Mouse (Mus musculus): ENCODE data around the gene Me3. TPM values are rescaled to one million over a fixed set of nuclear protein-coding genes. Genes with fewer than 3 reads are reported as not detected.

The Me3 gene
- total RNA-seq, 1 experiment, result 0.13 TPM

GRCm38 (mm10) chr7:89710776-89711175 is 78.6 kb downstream of the Me3 start:
- Histone ChIP-seq H3K4me1 (ENCODE audit: control insufficient read depth in 2 of 2, insufficient read depth in 2 of 2, low read length in 2 of 2, poor library complexity in 1 of 2) (no peaks in the 10 kb centered on the region), H3K9me3 (ENCODE audit: control insufficient read depth, insufficient read depth, low read depth, low read length) (no peaks in the 10 kb centered on the region), H3K27ac (ENCODE audit: insufficient read depth, low read depth, low read length, poor library complexity, severe bottlenecking) (no peak overlapping the region), H3K36me3 (ENCODE audit: control insufficient read depth, insufficient read depth, low read length, poor library complexity, severe bottlenecking) (no peaks in the 10 kb centered on the region), H3K4me3 (ENCODE audit: insufficient read depth in 1 of 2, low read depth in 1 of 2, low read length in 2 of 2, poor library complexity in 1 of 2, severe bottlenecking in 1 of 2) (no peak overlapping the region), H3K9ac (ENCODE audit: insufficient read depth, low read depth, low read length, poor library complexity, severe bottlenecking) (no peak overlapping the region)
- no peak for TF ChIP-seq ZNF384 (IDR thresholded peaks at IDR 0.05; ENCODE audit: low read depth, low read length)
- TF ChIP-seq MAFK (IDR thresholded peaks at IDR 0.05; ENCODE audit: insufficient read depth, low read depth, low read length), result no peak
- TF ChIP-seq HCFC1 (IDR thresholded peaks at IDR 0.05; ENCODE audit: borderline replicate concordance, insufficient read depth, low read length), result no peak
- no peak for TF ChIP-seq CHD2 (IDR thresholded peaks at IDR 0.05; ENCODE audit: low read depth, low read length)
- TF ChIP-seq ZC3H11A (IDR thresholded peaks at IDR 0.05; ENCODE audit: borderline replicate concordance, low read depth, low read length), result no peak
- DNase-seq (ENCODE audit: low read depth, low spot score), result no peak
- in situ Hi-C loops (cut with MboI; ENCODE audit: low sequenced_read_pairs in 2 of 2, unreplicated experiment in 2 of 2), result no loop called here

- in situ Hi-C loops (cut with MboI; ENCODE audit: low sequenced_read_pairs in 2 of 2, unreplicated experiment in 2 of 2), result no loop called here
- H3K9ac ChIP-seq (ENCODE audit: insufficient read depth, low read depth, low read length, poor library complexity, severe bottlenecking), result no peak overlapping the region
- H3K9me3 ChIP-seq (ENCODE audit: control insufficient read depth, insufficient read depth, low read depth, low read length), result no peaks in the 10 kb centered on the region
- TF ChIP-seq HCFC1 (IDR thresholded peaks at IDR 0.05; ENCODE audit: borderline replicate concordance, insufficient read depth, low read length), result no peak
- H3K36me3 ChIP-seq (ENCODE audit: control insufficient read depth, insufficient read depth, low read length, poor library complexity, severe bottlenecking), result no peaks in the 10 kb centered on the region
- no peak overlapping the region for H3K27ac ChIP-seq (ENCODE audit: insufficient read depth, low read depth, low read length, poor library complexity, severe bottlenecking)
- H3K4me1 ChIP-seq (ENCODE audit: control insufficient read depth in 2 of 2, insufficient read depth in 2 of 2, low read length in 2 of 2, poor library complexity in 1 of 2), result no peaks in the 10 kb centered on the region
- H3K4me3 ChIP-seq (ENCODE audit: insufficient read depth in 1 of 2, low read depth in 1 of 2, low read length in 2 of 2, poor library complexity in 1 of 2, severe bottlenecking in 1 of 2), result no peak overlapping the region
- DNase-seq (ENCODE audit: low read depth, low spot score), result no peak
These were observed 80.9 kb downstream of the Me3 start for GRCm38 (mm10) chr7:89713059-89713458.

GRCm38 (mm10) chr7:89716226-89716625 is 84.0 kb downstream of the Me3 start:
- no peaks in the 10 kb centered on the region for H3K4me1 ChIP-seq (ENCODE audit: control insufficient read depth in 2 of 2, insufficient read depth in 2 of 2, low read length in 2 of 2, poor library complexity in 1 of 2)
- no peaks in the 10 kb centered on the region for H3K36me3 ChIP-seq (ENCODE audit: control insufficient read depth, insufficient read depth, low read length, poor library complexity, severe bottlenecking)
- DNase-seq (ENCODE audit: low read depth, low spot score), result no peak
- no peak overlapping the region for H3K4me3 ChIP-seq (ENCODE audit: insufficient read depth in 1 of 2, low read depth in 1 of 2, low read length in 2 of 2, poor library complexity in 1 of 2, severe bottlenecking in 1 of 2)
- TF ChIP-seq CHD2 (IDR thresholded peaks at IDR 0.05; ENCODE audit: low read depth, low read length) (no peak), ZNF384 (IDR thresholded peaks at IDR 0.05; ENCODE audit: low read depth, low read length) (no peak), HCFC1 (IDR thresholded peaks at IDR 0.05; ENCODE audit: borderline replicate concordance, insufficient read depth, low read length) (no peak), MAFK (IDR thresholded peaks at IDR 0.05; ENCODE audit: insufficient read depth, low read depth, low read length) (no peak), ZC3H11A (IDR thresholded peaks at IDR 0.05; ENCODE audit: borderline replicate concordance, low read depth, low read length) (no peak)
- H3K9me3 ChIP-seq (ENCODE audit: control insufficient read depth, insufficient read depth, low read depth, low read length), result no peaks in the 10 kb centered on the region
- in situ Hi-C loops (cut with MboI; ENCODE audit: low sequenced_read_pairs in 2 of 2, unreplicated experiment in 2 of 2), result no loop called here
- no peak overlapping the region for H3K9ac ChIP-seq (ENCODE audit: insufficient read depth, low read depth, low read length, poor library complexity, severe bottlenecking)
- no peak overlapping the region for H3K27ac ChIP-seq (ENCODE audit: insufficient read depth, low read depth, low read length, poor library complexity, severe bottlenecking)

GRCm38 (mm10) chr7:89717521-89717920 is 85.3 kb downstream of the Me3 start:
- TF ChIP-seq MAFK (IDR thresholded peaks at IDR 0.05; ENCODE audit: insufficient read depth, low read depth, low read length) (no peak), ZC3H11A (IDR thresholded peaks at IDR 0.05; ENCODE audit: borderline replicate concordance, low read depth, low read length) (no peak), HCFC1 (IDR thresholded peaks at IDR 0.05; ENCODE audit: borderline replicate concordance, insufficient read depth, low read length) (no peak), ZNF384 (IDR thresholded peaks at IDR 0.05; ENCODE audit: low read depth, low read length) (no peak), CHD2 (IDR thresholded peaks at IDR 0.05; ENCODE audit: low read depth, low read length) (no peak)
- in situ Hi-C loops (cut with MboI; ENCODE audit: low sequenced_read_pairs in 2 of 2, unreplicated experiment in 2 of 2), result no loop called here
- no peak overlapping the region for H3K27ac ChIP-seq (ENCODE audit: insufficient read depth, low read depth, low read length, poor library complexity, severe bottlenecking)

GRCm38 (mm10) chr7:89718264-89718663 is 86.1 kb downstream of the Me3 start:
- no peaks in the 10 kb centered on the region for H3K36me3 ChIP-seq (ENCODE audit: control insufficient read depth, insufficient read depth, low read length, poor library complexity, severe bottlenecking)
- no peaks in the 10 kb centered on the region for H3K9me3 ChIP-seq (ENCODE audit: control insufficient read depth, insufficient read depth, low read depth, low read length)
- TF ChIP-seq HCFC1 (IDR thresholded peaks at IDR 0.05; ENCODE audit: borderline replicate concordance, insufficient read depth, low read length) (no peak), ZNF384 (IDR thresholded peaks at IDR 0.05; ENCODE audit: low read depth, low read length) (no peak), CHD2 (IDR thresholded peaks at IDR 0.05; ENCODE audit: low read depth, low read length) (no peak), MAFK (IDR thresholded peaks at IDR 0.05; ENCODE audit: insufficient read depth, low read depth, low read length) (no peak), ZC3H11A (IDR thresholded peaks at IDR 0.05; ENCODE audit: borderline replicate concordance, low read depth, low read length) (no peak)
- H3K9ac ChIP-seq (ENCODE audit: insufficient read depth, low read depth, low read length, poor library complexity, severe bottlenecking), result no peak overlapping the region
- no peak for DNase-seq (ENCODE audit: low read depth, low spot score)
- no peak overlapping the region for H3K4me3 ChIP-seq (ENCODE audit: insufficient read depth in 1 of 2, low read depth in 1 of 2, low read length in 2 of 2, poor library complexity in 1 of 2, severe bottlenecking in 1 of 2)
- no peak overlapping the region for H3K27ac ChIP-seq (ENCODE audit: insufficient read depth, low read depth, low read length, poor library complexity, severe bottlenecking)
- H3K4me1 ChIP-seq (ENCODE audit: control insufficient read depth in 2 of 2, insufficient read depth in 2 of 2, low read length in 2 of 2, poor library complexity in 1 of 2), result no peaks in the 10 kb centered on the region
- in situ Hi-C loops (cut with MboI; ENCODE audit: low sequenced_read_pairs in 2 of 2, unreplicated experiment in 2 of 2), result no loop called here

More at GRCm38 (mm10) chr7:89717521-89717920, 85.3 kb downstream of the Me3 start:
- Histone ChIP-seq H3K9ac (ENCODE audit: insufficient read depth, low read depth, low read length, poor library complexity, severe bottlenecking) (no peak overlapping the region), H3K36me3 (ENCODE audit: control insufficient read depth, insufficient read depth, low read length, poor library complexity, severe bottlenecking) (no peaks in the 10 kb centered on the region), H3K4me1 (ENCODE audit: control insufficient read depth in 2 of 2, insufficient read depth in 2 of 2, low read length in 2 of 2, poor library complexity in 1 of 2) (no peaks in the 10 kb centered on the region), H3K9me3 (ENCODE audit: control insufficient read depth, insufficient read depth, low read depth, low read length) (no peaks in the 10 kb centered on the region), H3K4me3 (ENCODE audit: insufficient read depth in 1 of 2, low read depth in 1 of 2, low read length in 2 of 2, poor library complexity in 1 of 2, severe bottlenecking in 1 of 2) (no peak overlapping the region)
- DNase-seq (ENCODE audit: low read depth, low spot score), result no peak
